Mouse (Mus musculus) liver, embryonic 13.5 days (tissue): ENCODE results near the gene Gm20431. TPM values are rescaled to one million over a fixed set of nuclear protein-coding genes. Genes with fewer than 3 reads are reported as not detected.
A peak's percentile ranks its signal among the peaks of the same experiment; 100 is the strongest.

Experiments used
- ATAC-seq: fragments of 200-750 bp; cut with Nextera tagmentation; 2 replicates; pipeline ENCODE4 v1.8.0; 2017; ENCODE audit warnings: low read depth, mild to moderate bottlenecking, moderate number of reproducible peaks, moderate library complexity
- DNase-seq: peaks from one replicate; pipeline ENCODE4 v3.0.0; 2022
- H3K27ac ChIP-seq: fragments of 300-500 bp; sonication (generic); 2 replicates; pipeline ENCODE4 v1.5.1; 2015; ENCODE audit warnings: moderate library complexity, mild to moderate bottlenecking, inconsistent platforms
- H3K27me3 ChIP-seq: fragments of 300-500 bp; sonication (generic); 2 replicates; pipeline ENCODE4 v1.6.1; 2015; ENCODE audit warnings: mild to moderate bottlenecking, inconsistent platforms
- H3K36me3 ChIP-seq: fragments of 300-500 bp; sonication (generic); 2 replicates; pipeline ENCODE4 v1.6.1; 2015; ENCODE audit warnings: mild to moderate bottlenecking, inconsistent platforms
- H3K4me1 ChIP-seq: fragments of 300-500 bp; sonication (generic); replicated peaks from 2 replicates; pipeline ENCODE4 v1.6.1; 2015; ENCODE audit warnings: inconsistent platforms
- H3K4me2 ChIP-seq: fragments of 300-500 bp; sonication (generic); 2 replicates; pipeline ENCODE4 v1.6.1; 2015; ENCODE audit warnings: inconsistent platforms, mild to moderate bottlenecking, moderate library complexity
- H3K4me3 ChIP-seq: fragments of 300-500 bp; sonication (generic); replicated peaks from 2 replicates; pipeline ENCODE4 v1.5.1; 2015; ENCODE audit warnings: mild to moderate bottlenecking, inconsistent platforms
- H3K9ac ChIP-seq: fragments of 300-500 bp; sonication (generic); 2 replicates; pipeline ENCODE4 v1.6.1; 2015; ENCODE audit warnings: mild to moderate bottlenecking, inconsistent platforms
- H3K9me3 ChIP-seq: fragments of 300-500 bp; sonication (generic); replicated peaks from 2 replicates; pipeline ENCODE4 v1.6.1; 2016; ENCODE audit warnings: inconsistent platforms
- WGBS: fragments of 180-500 bp; shearing (Covaris S2); methylation state at CpG from one replicate; pipeline ENCODE4 v1.1.7; 2015; ENCODE audit not compliant: insufficient replicate concordance; 5-methylcytosine and 5-hydroxymethylcytosine counted together
- polyA plus RNA-seq: library from polyadenylated mRNA; unstranded; fragments of >200 nt; fragmentation: Nextera tagmentation; extraction: Ambion mirVana; gene quantifications from 2 replicates; pipeline ENCODE4 v1.2.1, GENCODE M21; 2015

Gene Gm20431
- polyA plus RNA-seq, 1 experiment from 2014 or later, result not detected

DNA sequence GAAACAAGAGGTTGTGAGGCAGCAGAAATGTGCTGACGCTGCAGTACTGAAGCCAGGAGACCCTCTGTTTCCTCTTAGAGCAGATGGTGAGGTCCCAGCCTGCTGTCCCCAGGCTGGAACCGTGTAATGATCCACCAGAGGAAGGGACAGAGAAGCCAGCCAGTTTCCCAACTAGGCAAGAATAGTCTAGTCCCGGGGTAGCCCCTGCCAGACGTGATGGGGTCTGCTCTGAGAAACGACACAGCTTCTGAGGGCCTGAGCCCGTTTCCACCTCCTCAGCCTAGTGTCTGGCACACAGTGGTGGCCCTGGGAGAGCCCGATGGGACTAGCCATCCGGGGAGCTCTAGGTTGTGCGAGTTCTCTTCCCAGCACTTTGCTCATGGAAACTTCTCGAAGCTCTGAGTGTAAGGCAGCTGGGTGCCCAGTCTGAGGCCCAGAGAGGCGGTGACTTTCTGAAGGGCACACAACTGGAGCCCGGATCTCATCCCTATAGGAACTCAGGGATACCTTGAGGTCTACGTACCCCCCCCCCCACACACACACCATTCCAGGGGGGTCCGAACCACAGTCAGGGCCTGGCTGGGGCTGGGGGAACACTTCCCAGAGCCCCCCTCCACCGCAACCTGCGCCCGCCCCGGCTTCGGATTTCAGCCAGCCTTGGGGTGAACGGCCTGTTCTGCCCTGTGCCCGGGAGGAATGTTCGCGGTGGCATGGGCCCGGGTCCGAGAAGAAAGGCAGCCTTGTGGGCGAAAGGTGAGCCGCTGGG is 64.4 kb downstream of the Gm20431 start:
- Histone ChIP-seq H3K9me3 (no peaks in the 10 kb centered on the region), H3K4me3 (no peak overlapping the region), H3K4me1 (peaks cover 5% of the 10 kb centered on the region), H3K27me3 (0 out of 2 replicates have a peak, but pooled peaks cover 4% of the 10 kb centered on the region), H3K27ac (peak overlapping the region; percentile 2; the same call in 1 of the 2 replicates), H3K36me3 (no peaks in the 10 kb centered on the region), H3K9ac (0 out of 2 replicates have a peak overlapping the region, but pooled peaks have one; percentile 1), H3K4me2 (peak overlapping the region; percentile 44)
- DNase-seq (no peak), ATAC-seq (no peak)
- 52% methylated on average over 27 of the region's 27 CpGs for WGBS

DNA sequence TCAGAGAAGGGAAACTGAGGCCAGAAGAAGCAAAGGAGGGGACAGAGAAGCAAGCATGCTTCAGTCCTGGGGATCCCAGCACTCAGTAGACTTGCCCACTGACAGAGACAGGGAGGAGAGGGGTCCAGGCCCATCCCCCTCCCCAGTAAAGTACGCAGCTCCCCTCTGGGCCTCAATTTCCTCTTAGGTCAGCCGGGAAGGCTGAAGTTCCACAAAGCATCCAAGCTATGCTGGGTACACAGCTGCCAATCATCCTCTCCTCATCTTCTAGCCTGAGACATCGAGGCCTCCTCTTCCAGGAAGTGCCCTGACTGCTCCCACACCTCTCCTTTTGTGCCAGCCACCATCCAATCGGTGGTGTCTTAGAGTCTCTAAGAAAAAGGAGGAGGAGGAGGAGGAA is 65.0 kb downstream of the Gm20431 start:
- H3K4me1 ChIP-seq, result peaks cover 5% of the 10 kb centered on the region
- 32% methylated on average over 4 of the region's 4 CpGs for WGBS
- ATAC-seq, result no peak
- H3K27ac ChIP-seq, result 0 out of 2 replicates have a peak overlapping the region, but pooled peaks have one; percentile 4
- H3K27me3 ChIP-seq, result 0 out of 2 replicates have a peak, but pooled peaks cover 4% of the 10 kb centered on the region
- no peak overlapping the region for H3K4me3 ChIP-seq
- DNase-seq, result no peak
- H3K4me2 ChIP-seq, result no peak overlapping the region
- H3K9ac ChIP-seq, result no peak overlapping the region
- H3K9me3 ChIP-seq, result no peaks in the 10 kb centered on the region
- no peaks in the 10 kb centered on the region for H3K36me3 ChIP-seq

DNA sequence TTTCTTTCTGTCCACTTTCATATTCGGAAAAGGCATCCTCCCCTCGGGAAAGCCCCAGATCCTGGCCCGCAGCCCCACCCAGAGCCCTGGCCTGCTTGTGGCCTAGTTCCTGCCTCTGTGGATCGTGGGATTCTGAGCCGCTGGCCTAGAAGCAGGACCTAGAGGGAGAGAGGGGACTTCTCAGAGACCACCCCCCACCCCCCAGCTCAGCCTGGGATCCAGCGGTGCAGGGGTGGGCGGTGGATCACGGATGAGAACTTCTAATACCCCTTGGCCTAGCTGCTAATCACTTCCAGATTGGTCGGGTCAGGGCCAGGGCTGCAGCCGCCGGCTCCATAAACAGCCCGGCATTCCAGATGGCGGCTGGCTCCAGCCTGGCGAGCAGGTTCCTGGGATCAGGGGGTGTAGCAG is 65.5 kb downstream of the Gm20431 start:
- Histone ChIP-seq H3K36me3 (no peaks in the 10 kb centered on the region), H3K9me3 (no peaks in the 10 kb centered on the region), H3K27me3 (0 out of 2 replicates have a peak, but pooled peaks cover 4% of the 10 kb centered on the region), H3K27ac (peak overlapping the region; percentile 18; the same call in 1 of the 2 replicates), H3K4me2 (no peak overlapping the region), H3K4me1 (peaks cover 5% of the 10 kb centered on the region), H3K9ac (no peak overlapping the region), H3K4me3 (no peak overlapping the region)
- 69% methylated on average over 14 of the region's 14 CpGs for WGBS
- no peak for DNase-seq
- no peak for ATAC-seq

DNA sequence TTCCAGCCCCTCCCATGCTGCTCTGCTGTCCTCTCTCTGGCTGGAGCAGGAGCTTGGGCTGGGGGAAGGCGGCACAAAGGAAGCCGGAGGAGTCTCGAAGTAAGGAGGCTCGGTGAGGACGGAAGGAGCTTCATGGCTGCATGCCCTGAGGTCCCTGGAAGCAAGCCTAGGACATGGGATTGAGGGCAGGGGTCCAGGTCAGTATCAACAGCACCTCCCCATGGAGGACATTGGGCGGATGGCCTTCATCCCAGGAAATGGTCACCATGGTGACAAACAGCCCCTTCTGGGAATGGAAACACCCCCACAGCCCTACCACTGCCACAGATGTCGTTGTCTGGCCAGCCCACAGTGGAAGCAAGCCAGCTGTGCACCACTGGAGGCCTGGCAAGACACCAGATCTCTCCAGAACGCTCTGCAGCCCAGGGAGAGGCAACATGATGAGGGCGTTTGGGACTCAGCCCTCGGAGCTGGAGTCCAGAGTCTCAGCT is 66.8 kb downstream of the Gm20431 start:
- DNase-seq, result no peak

DNA sequence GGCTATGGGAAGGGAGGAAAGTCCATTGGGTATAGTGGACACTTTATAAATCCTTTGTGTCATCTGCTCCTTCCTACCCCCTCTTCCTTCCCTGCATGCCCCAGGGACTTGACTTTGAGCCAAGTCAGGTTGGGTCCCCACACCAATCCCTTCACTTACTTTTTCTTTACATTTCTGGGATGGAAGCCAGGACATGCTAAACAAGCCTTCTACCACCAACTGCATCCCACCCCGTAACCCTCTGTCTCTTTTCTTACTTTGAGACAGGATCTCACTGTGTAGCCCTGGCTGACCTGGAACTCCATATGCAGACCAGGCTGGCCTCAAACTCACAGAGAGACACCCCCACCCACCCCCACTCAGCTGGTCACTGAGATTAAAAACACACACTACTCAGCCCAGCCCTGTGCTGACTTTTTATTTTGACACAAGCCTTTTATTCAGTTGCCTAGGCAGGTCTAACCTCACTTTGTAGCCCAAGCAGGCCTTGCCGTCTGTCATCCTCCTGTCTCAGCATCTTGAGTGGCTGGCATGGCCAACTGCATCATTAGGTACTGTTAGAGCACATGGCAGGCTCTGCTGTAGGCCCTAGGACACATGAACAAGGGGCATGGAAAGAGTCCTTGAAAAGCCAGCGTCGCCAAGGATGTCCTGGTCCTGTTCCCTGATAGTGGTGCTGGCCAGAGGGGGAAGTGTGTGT is 67.6 kb downstream of the Gm20431 start:
- Histone ChIP-seq H3K36me3 (no peaks in the 10 kb centered on the region), H3K9ac (no peak overlapping the region), H3K4me1 (peaks cover 17% of the 10 kb centered on the region), H3K27me3 (0 out of 2 replicates have a peak, but pooled peaks cover 4% of the 10 kb centered on the region), H3K27ac (peak overlapping the region; percentile 8; the same call in 1 of the 2 replicates), H3K4me3 (no peak overlapping the region), H3K9me3 (no peaks in the 10 kb centered on the region), H3K4me2 (no peak overlapping the region)
- DNase-seq (no peak), ATAC-seq (no peak)
- 52% methylated on average over 4 of the region's 4 CpGs for WGBS

More for the DNA sequence above, 66.8 kb downstream of the Gm20431 start:
- peak; percentile 27; the same call in 1 of the 2 replicates for ATAC-seq
- peak overlapping the region; percentile 18; the same call in 1 of the 2 replicates for H3K27ac ChIP-seq
- 46% methylated on average over 10 of the region's 10 CpGs for WGBS
- no peak overlapping the region for H3K9ac ChIP-seq
- H3K27me3 ChIP-seq, result 0 out of 2 replicates have a peak, but pooled peaks cover 4% of the 10 kb centered on the region
- no peaks in the 10 kb centered on the region for H3K9me3 ChIP-seq
- no peak overlapping the region for H3K4me2 ChIP-seq
- H3K36me3 ChIP-seq, result no peaks in the 10 kb centered on the region
- peaks cover 9% of the 10 kb centered on the region for H3K4me1 ChIP-seq
- H3K4me3 ChIP-seq, result no peak overlapping the region

DNA sequence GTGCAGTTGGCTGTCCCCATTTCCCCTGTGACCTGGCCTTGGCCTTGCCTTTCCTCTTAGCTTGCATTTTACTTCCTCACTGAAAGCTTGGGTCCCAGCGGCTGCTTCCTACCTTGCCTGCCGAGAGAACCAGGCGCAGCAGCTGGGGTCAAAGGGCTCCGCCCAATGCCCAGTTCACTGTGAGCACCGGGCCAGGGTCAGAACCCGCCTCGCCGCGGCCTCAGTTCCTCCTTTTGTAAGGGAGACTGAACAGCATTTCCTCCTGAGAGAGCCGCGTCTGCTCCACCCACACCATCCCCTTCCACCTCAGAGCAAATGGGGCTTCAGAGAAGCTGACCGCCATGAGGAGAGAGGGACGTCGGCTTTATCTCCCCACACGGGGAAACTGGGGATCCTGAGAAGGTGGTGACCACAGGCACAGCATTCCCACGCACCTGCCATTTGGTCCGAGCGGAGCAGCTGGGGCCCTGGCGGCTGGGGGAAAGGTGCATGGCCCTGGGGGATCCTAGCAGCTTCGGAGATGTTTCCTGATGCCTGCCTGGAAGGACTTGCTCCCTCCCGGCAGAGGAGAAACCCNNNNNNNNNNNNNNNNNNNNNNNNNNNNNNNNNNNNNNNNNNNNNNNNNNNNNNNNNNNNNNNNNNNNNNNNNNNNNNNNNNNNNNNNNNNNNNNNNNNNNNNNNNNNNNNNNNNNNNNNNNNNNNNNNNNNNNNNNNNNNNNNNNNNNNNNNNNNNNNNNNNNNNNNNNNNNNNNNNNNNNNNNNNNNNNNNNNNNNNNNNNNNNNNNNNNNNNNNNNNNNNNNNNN is 72.3 kb downstream of the Gm20431 start:
- ATAC-seq (peak; percentile 77), DNase-seq (peak; percentile 55)
- H3K4me2 ChIP-seq, result peak overlapping the region; percentile 81
- no peaks in the 10 kb centered on the region for H3K9me3 ChIP-seq
- H3K4me3 ChIP-seq, result peak overlapping the region; percentile 64
- H3K9ac ChIP-seq, result peak overlapping the region; percentile 76
- WGBS, result 3% methylated on average over 21 of the region's 21 CpGs
- no peaks in the 10 kb centered on the region for H3K27me3 ChIP-seq
- peak overlapping the region; percentile 78 for H3K27ac ChIP-seq
- peaks cover 47% of the 10 kb centered on the region for H3K4me1 ChIP-seq
- no peaks in the 10 kb centered on the region for H3K36me3 ChIP-seq

DNA sequence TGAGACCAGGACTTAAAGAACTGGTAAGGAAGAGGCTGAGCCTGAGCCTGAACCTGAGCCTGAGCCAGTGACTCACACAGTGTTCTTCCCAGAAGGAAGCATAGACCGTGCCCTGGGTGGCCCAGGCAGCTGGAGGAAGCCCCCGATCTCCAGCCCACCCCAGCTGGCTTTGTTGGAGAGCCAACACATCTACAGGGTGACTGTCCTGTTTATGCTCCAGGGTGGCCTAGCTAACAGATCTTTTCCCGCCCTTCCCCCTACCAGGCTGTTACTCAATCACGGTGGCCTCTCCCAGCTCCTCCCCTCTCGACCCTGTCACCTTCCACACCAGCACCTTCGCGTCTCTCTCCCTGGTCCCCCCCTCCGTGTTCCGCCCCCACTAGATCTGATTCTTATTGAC is 74.3 kb downstream of the Gm20431 start:
- ATAC-seq (no peak), DNase-seq (no peak)
- Histone ChIP-seq H3K27me3 (no peaks in the 10 kb centered on the region), H3K4me2 (no peak overlapping the region), H3K4me3 (no peak overlapping the region), H3K4me1 (peaks cover 60% of the 10 kb centered on the region), H3K9ac (no peak overlapping the region), H3K36me3 (no peaks in the 10 kb centered on the region), H3K9me3 (no peaks in the 10 kb centered on the region), H3K27ac (peak overlapping the region; percentile 80)
- 40% methylated on average over 9 of the region's 9 CpGs for WGBS

DNA sequence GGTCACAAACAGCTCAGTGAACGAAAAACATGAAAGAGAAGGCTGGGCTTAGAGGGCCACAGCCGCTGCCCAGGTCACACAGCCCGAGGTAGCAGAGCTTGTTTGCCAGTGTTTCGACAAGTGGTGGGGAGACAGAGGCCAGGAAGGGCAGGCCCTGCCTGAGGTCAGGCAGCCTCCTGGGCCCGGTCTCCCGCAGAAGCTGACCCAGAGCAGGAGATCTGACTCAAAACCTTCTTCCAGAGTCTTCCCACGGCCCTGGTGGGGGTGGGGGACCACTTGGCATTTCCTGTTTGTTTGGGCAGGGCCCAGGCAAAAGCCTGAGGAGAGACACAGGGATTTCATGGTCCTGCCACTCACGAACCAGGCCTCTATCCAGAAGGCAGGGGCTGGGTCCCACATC is 75.3 kb downstream of the Gm20431 start:
- H3K27me3 ChIP-seq, result no peaks in the 10 kb centered on the region
- peak overlapping the region; percentile 80 for H3K27ac ChIP-seq
- H3K36me3 ChIP-seq, result no peaks in the 10 kb centered on the region
- ATAC-seq (no peak), DNase-seq (no peak)
- H3K9ac ChIP-seq, result no peak overlapping the region
- no peak overlapping the region for H3K4me3 ChIP-seq
- H3K4me1 ChIP-seq, result peaks cover 60% of the 10 kb centered on the region
- H3K4me2 ChIP-seq, result no peak overlapping the region
- 49% methylated on average over 8 of the region's 8 CpGs for WGBS
- H3K9me3 ChIP-seq, result no peaks in the 10 kb centered on the region

DNA sequence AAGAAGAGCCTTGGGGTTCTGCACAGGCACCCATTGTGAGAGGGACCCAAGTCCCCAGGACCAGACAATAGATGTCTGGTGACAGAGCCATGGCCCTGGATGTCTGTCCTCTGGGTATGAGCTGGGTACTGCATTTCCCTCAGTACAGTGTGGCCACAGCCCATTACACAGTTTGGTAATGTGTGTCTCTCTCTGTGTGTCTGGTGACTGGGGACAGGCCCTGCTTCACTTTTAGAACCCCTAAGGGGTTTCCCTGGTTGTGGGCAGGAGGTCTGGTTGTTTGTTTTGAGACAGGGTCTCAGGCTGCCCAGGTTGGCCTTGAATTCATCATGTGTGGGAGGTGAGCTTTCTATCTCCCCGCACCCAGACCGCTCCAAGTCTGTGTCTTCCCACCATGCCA is 76.0 kb downstream of the Gm20431 start:
- Histone ChIP-seq H3K4me1 (peaks cover 60% of the 10 kb centered on the region), H3K4me3 (no peak overlapping the region), H3K9me3 (no peaks in the 10 kb centered on the region)

DNA sequence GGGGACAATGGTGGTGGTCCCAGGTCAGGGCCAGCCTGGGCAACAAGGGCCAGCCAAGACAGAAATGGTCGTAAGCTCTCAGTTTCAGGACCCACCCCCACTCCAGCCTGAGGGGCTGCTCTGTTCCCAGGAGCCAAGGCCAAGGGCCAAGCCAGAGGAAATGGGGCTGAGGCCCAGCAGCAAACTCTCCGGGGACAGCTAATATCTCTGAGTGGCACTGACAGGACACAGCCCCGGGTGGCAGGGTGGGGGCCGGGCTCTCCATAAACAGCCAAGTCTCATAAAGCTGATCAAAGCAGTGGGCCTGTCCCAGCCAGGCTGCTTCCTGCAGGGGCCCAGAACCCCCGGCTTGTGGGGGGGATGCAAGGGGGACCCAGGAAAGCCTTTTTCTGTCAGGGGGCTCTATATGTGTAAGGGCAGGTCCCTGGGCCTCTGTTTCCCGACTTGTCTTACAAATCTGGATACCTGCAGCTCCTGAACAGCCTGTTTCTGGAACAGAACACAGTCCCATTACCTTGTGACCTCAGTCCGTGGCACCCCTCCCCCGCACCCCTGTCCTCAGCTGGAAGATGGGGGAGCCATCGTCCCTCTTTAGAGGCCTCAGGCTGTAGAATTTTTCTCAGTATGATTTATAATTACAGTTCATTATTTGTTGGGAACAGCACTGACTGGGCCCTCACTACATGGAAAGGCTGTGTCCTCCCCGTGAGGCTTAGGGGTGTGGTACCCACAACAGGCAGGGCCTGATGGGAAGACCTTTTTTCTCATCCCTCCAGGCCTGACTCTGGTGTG is 77.9 kb downstream of the Gm20431 start:
- ATAC-seq (no peak), DNase-seq (no peak)
- Histone ChIP-seq H3K4me3 (no peak overlapping the region), H3K9ac (no peak overlapping the region), H3K4me2 (no peak overlapping the region), H3K9me3 (no peaks in the 10 kb centered on the region), H3K27me3 (no peaks in the 10 kb centered on the region), H3K36me3 (no peaks in the 10 kb centered on the region), H3K4me1 (peaks cover 50% of the 10 kb centered on the region), H3K27ac (no peak overlapping the region)
- 46% methylated on average over 10 of the region's 10 CpGs for whole genome bisulfite sequencing

More for the DNA sequence above, 76.0 kb downstream of the Gm20431 start:
- Histone ChIP-seq H3K9ac (no peak overlapping the region), H3K36me3 (no peaks in the 10 kb centered on the region), H3K4me2 (no peak overlapping the region), H3K27ac (no peak overlapping the region; the same call in 1 of the 2 replicates), H3K27me3 (no peaks in the 10 kb centered on the region)
- ATAC-seq (no peak), DNase-seq (no peak)
- WGBS, result 75% methylated on average over 2 of the region's 2 CpGs
